Mouse (Mus musculus): ENCODE measurements around the gene Rps26.
"Not testable (repeated sequence)": the region's sequence is repeated elsewhere in the genome, so short reads cannot be mapped to it uniquely, and the experiment has no call there.

GRCm38 (mm10) chr10:128630306-128630705 is 3.8 kb upstream of the Rps26 start:
- TF ChIP-seq CTCF (IDR thresholded peaks at IDR 0.05; ENCODE audit: low read depth, low read length); POLR2A (IDR thresholded peaks at IDR 0.05; ENCODE audit: borderline replicate concordance, low read depth, low read length): not testable (repeated sequence)

Data from bone marrow macrophage, adult 2 months (primary cell).